Mouse (Mus musculus) liver, embryonic 16.5 days (tissue): ENCODE data around the gene Clic4. TPM values are rescaled to one million over a fixed set of nuclear protein-coding genes. Genes with fewer than 3 reads are reported as not detected.

Experiments
- ATAC-seq: fragments of 200-750 bp; cut with Nextera tagmentation; 2 replicates; pipeline ENCODE4 v1.8.0; 2017; ENCODE audit warnings: low read depth, mild to moderate bottlenecking, moderate number of reproducible peaks, moderate library complexity
- H3K27ac ChIP-seq: fragments of 300-500 bp; sonication (generic); 2 replicates; pipeline ENCODE4 v1.5.1; 2014; ENCODE audit warnings: mild to moderate bottlenecking, low read length
- H3K27me3 ChIP-seq: fragments of 300-500 bp; sonication (generic); 2 replicates; pipeline ENCODE4 v1.6.1; 2014; ENCODE audit warnings: low read depth, low read length, mixed read lengths; ENCODE audit not compliant: control insufficient read depth, insufficient read depth
- H3K36me3 ChIP-seq: fragments of 300-500 bp; sonication (generic); 2 replicates; pipeline ENCODE4 v1.6.1; 2014; ENCODE audit warnings: mild to moderate bottlenecking; ENCODE audit not compliant: control insufficient read depth, insufficient read depth
- H3K4me1 ChIP-seq: fragments of 300-500 bp; sonication (generic); 2 replicates; pipeline ENCODE4 v1.6.1; 2014; ENCODE audit warnings: low read depth, low read length, mixed read lengths; ENCODE audit not compliant: control insufficient read depth
- H3K4me2 ChIP-seq: fragments of 300-500 bp; sonication (generic); 2 replicates; pipeline ENCODE4 v1.6.1; 2014; ENCODE audit warnings: low read depth, low read length, mixed read lengths
- H3K4me3 ChIP-seq: fragments of 300-500 bp; sonication (generic); 2 replicates; pipeline ENCODE4 v1.5.1; 2014; ENCODE audit warnings: low read depth, mild to moderate bottlenecking, low read length
- H3K9ac ChIP-seq: fragments of 300-500 bp; sonication (generic); 2 replicates; pipeline ENCODE4 v1.6.1; 2014; ENCODE audit warnings: low read depth, low read length
- H3K9me3 ChIP-seq: fragments of 300-500 bp; sonication (generic); replicated peaks from 2 replicates; pipeline ENCODE4 v1.6.1; 2016; ENCODE audit warnings: low read length; ENCODE audit not compliant: control insufficient read depth
- WGBS: fragments of 180-500 bp; shearing (Covaris S2); extraction: QIAGEN DNeasy Blood & Tissue Kit; methylation state at CpG from one replicate; pipeline ENCODE4 v1.1.7; 2014; ENCODE audit not compliant: insufficient replicate concordance; 5-methylcytosine and 5-hydroxymethylcytosine counted together
- polyA plus RNA-seq: library from polyadenylated mRNA; unstranded; fragments of >200 nt; fragmentation: Nextera tagmentation; extraction: Ambion mirVana; gene quantifications from 2 replicates; pipeline ENCODE4 v1.2.1, GENCODE M21; 2015

Gene Clic4
- polyA plus RNA-seq, 1 experiment from 2014 or later = 110 TPM

- Histone ChIP-seq H3K27ac (no peak overlapping the region), H3K9me3 (no peaks in the 10 kb centered on the region), H3K4me1 (peaks cover 20% of the 10 kb centered on the region), H3K4me2 (no peak overlapping the region), H3K36me3 (no peaks in the 10 kb centered on the region), H3K4me3 (no peak overlapping the region), H3K9ac (no peak overlapping the region), H3K27me3 (no peaks in the 10 kb centered on the region)
- peak; percentile 42; the same call in 1 of the 2 replicates for ATAC-seq
- 66% methylated on average over 15 of the region's 15 CpGs for WGBS
These were observed 25.4 kb upstream of the Clic4 start for GRCm38 (mm10) chr4:135297931-135298546.

GRCm38 (mm10) chr4:135297146-135297545 lies 24.5 kb upstream of the Clic4 start:
- H3K27me3 ChIP-seq = no peaks in the 10 kb centered on the region
- ATAC-seq = peak; percentile 19; the same call in 1 of the 2 replicates
- H3K4me1 ChIP-seq = peaks cover 26% of the 10 kb centered on the region
- H3K9ac ChIP-seq = no peak overlapping the region
- no peaks in the 10 kb centered on the region for H3K9me3 ChIP-seq
- no peak overlapping the region for H3K4me2 ChIP-seq
- no peak overlapping the region for H3K27ac ChIP-seq
- 73% methylated on average over 7 of the region's 7 CpGs for WGBS
- no peak overlapping the region for H3K4me3 ChIP-seq
- H3K36me3 ChIP-seq = no peaks in the 10 kb centered on the region

GRCm38 (mm10) chr4:135296565-135296964 lies 24.0 kb upstream of the Clic4 start:
- Histone ChIP-seq H3K4me3 (no peak overlapping the region), H3K9me3 (no peaks in the 10 kb centered on the region), H3K27ac (no peak overlapping the region), H3K4me2 (no peak overlapping the region), H3K9ac (no peak overlapping the region), H3K27me3 (no peaks in the 10 kb centered on the region), H3K36me3 (no peaks in the 10 kb centered on the region), H3K4me1 (peaks cover 32% of the 10 kb centered on the region)
- no peak for ATAC-seq

- no peaks in the 10 kb centered on the region for H3K36me3 ChIP-seq
- no peaks in the 10 kb centered on the region for H3K27me3 ChIP-seq
- H3K4me3 ChIP-seq = no peak overlapping the region
- peaks cover 28% of the 10 kb centered on the region for H3K4me1 ChIP-seq
- WGBS = 65% methylated on average over 3 of the region's 3 CpGs
- H3K4me2 ChIP-seq = no peak overlapping the region
- H3K9ac ChIP-seq = no peak overlapping the region
- no peaks in the 10 kb centered on the region for H3K9me3 ChIP-seq
- no peak overlapping the region for H3K27ac ChIP-seq
- ATAC-seq = no peak
These were observed 21.2 kb upstream of the Clic4 start for GRCm38 (mm10) chr4:135293813-135294212.

- 10% methylated on average over 12 of the region's 12 CpGs for WGBS
- Histone ChIP-seq H3K36me3 (no peaks in the 10 kb centered on the region), H3K4me2 (peak overlapping the region; percentile 59), H3K9me3 (no peaks in the 10 kb centered on the region), H3K4me3 (peak overlapping the region; percentile 42), H3K9ac (peak overlapping the region; percentile 63), H3K4me1 (peaks cover 40% of the 10 kb centered on the region), H3K27ac (peak overlapping the region; percentile 74), H3K27me3 (no peaks in the 10 kb centered on the region)
- ATAC-seq = peak; percentile 41
These were observed 20.0 kb upstream of the Clic4 start for GRCm38 (mm10) chr4:135292477-135293089.

GRCm38 (mm10) chr4:135291841-135292240 lies 19.2 kb upstream of the Clic4 start:
- H3K9me3 ChIP-seq = no peaks in the 10 kb centered on the region
- no peaks in the 10 kb centered on the region for H3K27me3 ChIP-seq
- no peak overlapping the region for H3K4me3 ChIP-seq
- WGBS = 42% methylated on average over 6 of the region's 6 CpGs
- H3K4me2 ChIP-seq = peak overlapping the region; percentile 59; the same call in 1 of the 2 replicates
- ATAC-seq = no peak
- H3K9ac ChIP-seq = peak overlapping the region; percentile 63; the same call in 1 of the 2 replicates
- peaks cover 40% of the 10 kb centered on the region for H3K4me1 ChIP-seq
- H3K27ac ChIP-seq = no peak overlapping the region; the same call in 1 of the 2 replicates
- no peaks in the 10 kb centered on the region for H3K36me3 ChIP-seq

- H3K27me3 ChIP-seq = no peaks in the 10 kb centered on the region
- H3K4me2 ChIP-seq = no peak overlapping the region
- ATAC-seq = no peak
- no peak overlapping the region for H3K9ac ChIP-seq
- WGBS = 87% methylated on average over 8 of the region's 8 CpGs
- H3K36me3 ChIP-seq = no peaks in the 10 kb centered on the region
- no peak overlapping the region for H3K27ac ChIP-seq
- peaks cover 46% of the 10 kb centered on the region for H3K4me1 ChIP-seq
- H3K4me3 ChIP-seq = no peak overlapping the region
- no peaks in the 10 kb centered on the region for H3K9me3 ChIP-seq
These were observed 18.6 kb upstream of the Clic4 start for GRCm38 (mm10) chr4:135291199-135291598.

GRCm38 (mm10) chr4:135287975-135288374 lies 15.4 kb upstream of the Clic4 start:
- no peak overlapping the region for H3K4me3 ChIP-seq
- no peaks in the 10 kb centered on the region for H3K27me3 ChIP-seq
- no peaks in the 10 kb centered on the region for H3K36me3 ChIP-seq
- 19% methylated on average over 3 of the region's 3 CpGs for WGBS
- peaks cover 56% of the 10 kb centered on the region for H3K4me1 ChIP-seq
- no peaks in the 10 kb centered on the region for H3K9me3 ChIP-seq
- H3K4me2 ChIP-seq = peak overlapping the region; percentile 53
- H3K9ac ChIP-seq = peak overlapping the region; percentile 52
- peak; percentile 88 for ATAC-seq
- peak overlapping the region; percentile 88 for H3K27ac ChIP-seq

GRCm38 (mm10) chr4:135286833-135287395 lies 14.3 kb upstream of the Clic4 start:
- Histone ChIP-seq H3K27me3 (no peaks in the 10 kb centered on the region), H3K27ac (peak overlapping the region; percentile 88), H3K9ac (peak overlapping the region; percentile 52), H3K9me3 (no peaks in the 10 kb centered on the region), H3K4me1 (peaks cover 51% of the 10 kb centered on the region), H3K4me3 (peak overlapping the region; percentile 35), H3K36me3 (no peaks in the 10 kb centered on the region), H3K4me2 (peak overlapping the region; percentile 53)
- 6% methylated on average over 16 of the region's 16 CpGs for WGBS
- ATAC-seq = peak; percentile 75
